Mouse (Mus musculus): ENCODE data around the gene C1qa.

DNA sequence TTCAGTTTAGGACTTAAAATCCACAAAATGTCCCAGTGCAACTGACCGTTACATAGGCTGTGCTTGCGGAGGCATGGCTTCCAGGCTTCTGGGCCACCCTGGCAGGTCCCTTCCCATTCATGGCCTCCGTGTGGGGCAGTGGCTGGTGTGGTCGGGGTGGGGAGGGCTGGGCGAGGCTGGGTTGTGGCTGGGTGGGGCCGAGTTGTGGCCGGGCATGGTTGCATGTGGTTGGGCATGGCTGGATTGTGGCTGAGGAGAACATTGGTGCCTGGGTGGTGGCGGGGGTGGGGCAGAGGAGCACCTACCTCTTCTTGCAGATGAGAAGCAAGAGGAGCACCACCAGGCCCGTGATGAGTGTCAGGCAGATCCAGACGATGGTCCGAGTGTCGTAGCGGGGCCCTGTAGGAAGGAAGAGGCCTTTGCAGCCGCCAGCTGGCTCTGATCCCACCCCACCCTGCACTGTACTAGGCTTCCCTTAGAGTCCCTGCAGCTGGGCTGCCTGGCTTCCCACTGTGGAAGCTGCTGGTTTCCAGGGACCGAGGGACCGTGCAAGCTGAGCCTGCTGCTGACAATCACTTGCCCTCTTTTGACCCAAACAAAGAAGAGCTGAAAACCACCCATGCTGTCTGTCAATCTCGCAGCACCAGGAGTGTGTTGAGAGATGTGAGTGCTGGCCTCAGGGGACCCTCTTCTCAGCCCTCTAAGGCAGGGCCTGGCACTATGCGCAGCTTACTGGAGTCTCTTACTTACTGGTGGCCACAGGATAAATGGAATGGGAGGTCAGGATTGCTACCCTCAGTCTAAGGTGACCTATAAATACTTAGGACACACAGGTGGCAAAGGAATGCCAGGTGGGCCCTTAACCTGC, 36.4 kb upstream of the C1qa start:
- TF ChIP-seq MAX (IDR thresholded peaks at IDR 0.05; ENCODE audit: low read depth) (no peak), POLR2AphosphoS2 (IDR thresholded peaks at IDR 0.05; ENCODE audit: insufficient read length, low read depth) (no peak)

Measured in myocyte (in vitro differentiated cells).